Mouse (Mus musculus): Measurements from ENCODE around the gene Synpr. TPM values are rescaled to one million over a fixed set of nuclear protein-coding genes. Genes with fewer than 3 reads are reported as not detected.

Gene Synpr
- polyA plus RNA-seq, 1 experiment = not detected

DNA sequence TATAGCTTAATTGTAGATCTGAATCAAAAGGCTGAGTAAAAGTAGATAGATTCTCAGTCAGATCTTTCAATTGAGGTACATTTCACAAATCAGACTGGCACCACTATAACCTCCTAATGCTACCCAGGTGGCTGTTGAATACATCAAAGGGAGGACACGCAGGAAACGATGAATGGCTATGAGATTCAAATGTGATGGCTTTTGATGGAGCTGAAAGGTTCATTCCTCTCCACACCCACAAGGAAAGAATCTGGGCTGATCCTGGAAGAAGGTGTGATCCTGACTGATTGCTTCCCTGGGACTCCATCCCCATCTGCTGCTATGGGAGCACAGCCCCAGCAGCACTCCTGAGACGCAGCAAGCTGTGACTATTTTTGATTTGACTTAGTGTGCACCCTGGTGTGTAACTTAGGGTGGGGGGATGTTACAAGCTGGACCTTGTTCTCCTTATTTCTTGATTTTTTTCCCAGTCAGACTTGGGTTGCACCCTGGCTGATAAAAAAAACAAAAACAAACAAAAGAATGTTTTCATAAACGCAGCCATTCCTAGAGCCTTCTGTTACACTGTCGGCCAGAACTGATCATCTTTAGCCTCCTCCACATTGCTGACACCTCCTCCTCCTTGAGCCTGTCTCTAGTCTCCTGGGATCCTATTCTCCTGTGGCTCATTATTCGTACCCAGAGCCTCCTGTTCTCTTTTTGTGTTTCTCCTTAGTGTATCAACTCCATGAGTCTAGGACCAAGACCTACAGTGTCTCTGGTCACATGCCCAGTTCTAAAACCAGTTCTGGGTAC, 114.8 kb downstream of the Synpr start:
- Histone ChIP-seq H3K4me3 (replicated peaks) (no peak overlapping the region), H3K27me3 (replicated peaks) (no peaks in the 10 kb centered on the region), H3K4me1 (no peaks in the 10 kb centered on the region), H3K9me3 (no peaks in the 10 kb centered on the region), H3K36me3 (replicated peaks; ENCODE audit: low read length) (no peaks in the 10 kb centered on the region)
- TF ChIP-seq FLI1 (IDR thresholded peaks at IDR 0.05; ENCODE audit: low read length) (no peak), GATA1 (IDR thresholded peaks at IDR 0.05; ENCODE audit: borderline replicate concordance, low read length) (no peak)

DNA sequence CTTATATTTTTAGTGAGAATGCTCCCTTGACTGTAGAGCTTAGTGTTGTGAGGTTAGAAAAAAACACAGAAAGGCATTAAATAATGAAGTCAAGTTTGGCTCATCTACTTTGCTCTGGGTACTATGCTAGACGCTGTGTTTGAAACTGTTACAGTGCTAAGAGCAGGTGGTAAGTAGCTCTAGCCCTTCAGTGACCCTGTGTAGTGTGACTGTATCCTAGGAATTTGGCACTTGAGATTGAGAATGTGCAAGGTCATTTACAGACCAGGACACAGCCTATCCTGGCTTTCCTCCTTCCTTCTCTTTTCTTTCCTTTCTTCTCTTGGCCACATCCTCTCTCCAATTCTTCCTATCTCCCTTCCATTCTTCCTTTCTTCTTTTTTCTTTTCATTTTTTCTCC, 127.1 kb downstream of the Synpr start:
- H3K9me3 ChIP-seq = no peaks in the 10 kb centered on the region
- H3K36me3 ChIP-seq (replicated peaks; ENCODE audit: low read length) = no peaks in the 10 kb centered on the region
- TF ChIP-seq FLI1 (IDR thresholded peaks at IDR 0.05; ENCODE audit: low read length) (no peak), GATA1 (IDR thresholded peaks at IDR 0.05; ENCODE audit: borderline replicate concordance, low read length) (no peak)

DNA sequence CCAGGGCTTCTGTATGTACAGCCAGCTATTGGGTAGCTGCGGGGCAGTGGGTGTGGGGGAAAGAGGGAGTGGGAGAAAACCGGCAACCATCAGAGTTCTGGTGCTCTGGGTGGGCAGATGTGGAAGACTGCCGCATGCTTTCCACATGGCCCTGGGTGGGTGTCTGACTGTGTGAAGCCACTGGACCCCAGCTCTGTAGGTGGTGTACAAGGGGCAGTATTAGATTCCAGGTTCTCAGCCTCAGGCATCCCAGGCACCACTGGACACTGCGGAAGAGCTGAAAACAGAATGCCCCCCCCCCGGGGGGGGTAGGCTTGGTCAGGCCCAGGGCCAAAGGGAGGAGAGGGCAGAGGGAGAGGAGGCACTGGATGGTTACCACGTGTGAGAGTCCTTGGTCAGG, 156.1 kb downstream of the Synpr start:
- H3K27me3 ChIP-seq (replicated peaks) = no peaks in the 10 kb centered on the region
- H3K4me3 ChIP-seq (replicated peaks) = no peak overlapping the region
- H3K9me3 ChIP-seq = peaks cover 4% of the 10 kb centered on the region; the same call in 1 of the 2 replicates
- H3K4me1 ChIP-seq = no peaks in the 10 kb centered on the region
- TF ChIP-seq FLI1 (IDR thresholded peaks at IDR 0.05; ENCODE audit: low read length) = no peak
- no peak for TF ChIP-seq GATA1 (IDR thresholded peaks at IDR 0.05; ENCODE audit: borderline replicate concordance, low read length)
- H3K36me3 ChIP-seq (replicated peaks; ENCODE audit: low read length) = no peaks in the 10 kb centered on the region

More for the DNA sequence above, 127.1 kb downstream of the Synpr start:
- Histone ChIP-seq H3K27me3 (replicated peaks) (no peaks in the 10 kb centered on the region), H3K4me3 (replicated peaks) (no peak overlapping the region), H3K4me1 (no peaks in the 10 kb centered on the region)

DNA sequence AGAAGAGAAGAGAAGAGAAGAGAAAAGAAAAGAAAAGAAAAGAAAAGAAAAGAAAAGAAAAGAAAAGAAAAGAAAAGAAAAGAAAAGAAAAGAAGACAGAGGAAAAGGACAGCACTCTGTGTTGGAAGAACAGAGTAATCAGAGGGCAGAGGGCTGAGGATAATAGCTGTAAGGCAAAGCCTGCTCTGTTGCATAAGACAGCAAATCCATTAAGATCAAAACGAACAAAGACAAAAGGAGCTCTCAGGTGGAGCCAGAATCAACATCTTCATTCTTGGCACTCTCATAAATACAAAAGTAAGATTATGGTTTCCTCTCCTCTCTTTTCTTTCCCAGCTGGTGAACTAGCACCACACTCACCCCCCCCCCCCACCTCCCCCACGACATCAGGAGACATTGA, 160.3 kb downstream of the Synpr start:
- no peaks in the 10 kb centered on the region for H3K27me3 ChIP-seq (replicated peaks)

DNA sequence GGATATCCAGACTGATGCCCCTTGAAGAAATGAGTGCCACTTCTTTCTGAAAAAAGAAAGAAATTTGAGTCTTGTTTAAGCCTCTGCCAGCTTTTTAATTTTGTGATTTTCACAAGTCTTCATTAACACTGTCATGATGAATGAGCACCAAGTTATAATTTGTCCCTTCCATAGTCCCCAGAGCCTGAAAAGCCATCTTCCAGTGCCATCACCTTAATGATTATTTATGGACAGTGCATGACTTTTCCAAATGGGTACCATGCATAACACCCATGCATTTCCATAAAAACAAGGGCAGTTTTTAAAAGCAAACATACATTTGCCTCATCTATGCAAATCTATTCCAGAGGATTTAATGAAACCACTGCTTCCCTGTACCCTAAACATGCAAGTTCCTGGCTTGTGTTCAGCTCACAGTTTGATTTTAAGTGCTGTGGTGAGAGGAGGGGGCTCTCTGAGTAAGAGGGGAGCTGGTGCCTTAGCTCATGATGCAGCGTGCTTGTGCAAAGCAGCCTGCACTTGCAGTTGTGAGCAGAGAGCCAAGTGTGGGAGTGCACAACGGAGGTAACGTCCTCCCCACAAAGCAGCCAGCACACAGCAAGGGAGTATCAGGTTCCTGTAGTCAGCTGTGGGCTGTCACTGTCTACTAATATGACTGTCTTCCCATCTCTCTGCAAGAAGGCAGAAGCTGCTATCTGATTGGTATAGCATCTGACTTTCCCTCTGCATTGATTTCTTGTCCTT, 169.1 kb downstream of the Synpr start:
- TF ChIP-seq FLI1 (IDR thresholded peaks at IDR 0.05; ENCODE audit: low read length) (no peak), GATA1 (IDR thresholded peaks at IDR 0.05; ENCODE audit: borderline replicate concordance, low read length) (no peak)
- H3K36me3 ChIP-seq (replicated peaks; ENCODE audit: low read length) = no peaks in the 10 kb centered on the region
- H3K4me1 ChIP-seq = no peaks in the 10 kb centered on the region
- no peaks in the 10 kb centered on the region for H3K9me3 ChIP-seq
- no peaks in the 10 kb centered on the region for H3K27me3 ChIP-seq (replicated peaks)
- H3K4me3 ChIP-seq (replicated peaks) = peak overlapping the region; percentile 44

More for the DNA sequence above, 160.3 kb downstream of the Synpr start:
- peaks cover 7% of the 10 kb centered on the region; the same call in 1 of the 2 replicates for H3K9me3 ChIP-seq
- no peak overlapping the region for H3K4me3 ChIP-seq (replicated peaks)
- no peaks in the 10 kb centered on the region for H3K36me3 ChIP-seq (replicated peaks; ENCODE audit: low read length)
- TF ChIP-seq FLI1 (IDR thresholded peaks at IDR 0.05; ENCODE audit: low read length) = no peak
- no peak for TF ChIP-seq GATA1 (IDR thresholded peaks at IDR 0.05; ENCODE audit: borderline replicate concordance, low read length)
- no peaks in the 10 kb centered on the region for H3K4me1 ChIP-seq

DNA sequence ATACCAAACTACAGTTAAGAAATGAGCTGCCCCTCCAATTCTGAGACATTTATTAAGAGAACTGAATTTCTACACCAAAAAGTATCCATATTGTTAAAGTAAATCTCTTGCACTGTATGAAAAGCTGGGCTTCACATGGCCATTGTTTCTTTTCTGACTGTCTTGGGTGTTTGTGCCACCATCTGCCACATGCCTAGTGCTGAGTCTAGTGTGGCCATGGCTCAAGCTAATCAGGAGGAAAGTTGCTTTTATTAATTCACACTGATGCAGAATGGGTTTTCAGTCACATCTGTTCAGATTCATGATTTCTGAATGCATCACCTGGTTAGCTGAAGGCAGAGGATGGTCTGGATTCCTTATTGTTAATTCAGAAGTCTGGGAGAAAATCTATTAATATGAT, 170.4 kb downstream of the Synpr start:
- H3K9me3 ChIP-seq = no peaks in the 10 kb centered on the region
- no peak overlapping the region for H3K4me3 ChIP-seq (replicated peaks)
- no peaks in the 10 kb centered on the region for H3K27me3 ChIP-seq (replicated peaks)
- no peaks in the 10 kb centered on the region for H3K4me1 ChIP-seq
- TF ChIP-seq GATA1 (IDR thresholded peaks at IDR 0.05; ENCODE audit: borderline replicate concordance, low read length) (no peak), FLI1 (IDR thresholded peaks at IDR 0.05; ENCODE audit: low read length) (no peak)
- H3K36me3 ChIP-seq (replicated peaks; ENCODE audit: low read length) = no peaks in the 10 kb centered on the region

DNA sequence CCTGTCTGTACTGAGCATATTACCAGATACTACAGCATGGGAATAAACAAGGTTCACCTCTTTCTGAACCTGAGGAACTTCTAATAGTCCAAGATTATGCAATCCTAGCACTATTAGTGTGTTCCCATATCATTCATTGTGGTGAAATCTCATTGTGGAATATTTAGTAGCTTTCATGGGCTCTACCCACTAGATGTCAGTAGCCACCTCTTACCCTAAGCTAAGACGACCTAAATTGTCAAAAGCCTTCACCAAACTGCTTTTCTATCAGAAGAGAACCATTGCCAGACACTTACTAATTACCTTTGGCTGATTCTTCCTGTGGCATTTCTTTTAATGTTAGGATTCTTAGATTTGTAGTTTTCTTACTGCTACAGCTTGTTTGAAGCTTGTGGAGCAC, 174.8 kb downstream of the Synpr start:
- Histone ChIP-seq H3K36me3 (replicated peaks; ENCODE audit: low read length) (no peaks in the 10 kb centered on the region), H3K4me1 (no peaks in the 10 kb centered on the region), H3K9me3 (no peaks in the 10 kb centered on the region), H3K27me3 (replicated peaks) (no peaks in the 10 kb centered on the region), H3K4me3 (replicated peaks) (no peak overlapping the region)
- TF ChIP-seq GATA1 (IDR thresholded peaks at IDR 0.05; ENCODE audit: borderline replicate concordance, low read length) (no peak), FLI1 (IDR thresholded peaks at IDR 0.05; ENCODE audit: low read length) (no peak)

DNA sequence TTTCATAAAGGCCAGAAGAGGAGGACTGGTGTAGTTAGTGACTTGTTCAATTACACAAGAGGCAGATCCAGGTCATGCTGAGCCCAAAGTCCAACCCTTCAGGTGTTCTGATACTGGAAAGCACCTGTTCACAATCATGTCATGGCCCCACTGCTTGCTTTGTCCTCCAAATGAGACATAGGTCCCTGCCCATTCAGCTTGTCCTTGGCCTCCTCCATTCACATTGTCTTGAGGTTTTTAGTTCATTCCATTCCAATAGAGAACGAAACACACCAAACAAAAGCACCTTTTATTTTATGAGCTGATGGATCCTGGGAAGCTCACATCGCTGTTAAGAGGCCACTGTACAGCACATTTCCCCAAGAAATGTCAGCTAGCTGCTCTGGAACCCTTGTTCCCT, 184.6 kb downstream of the Synpr start:
- Histone ChIP-seq H3K4me3 (replicated peaks) (no peak overlapping the region), H3K36me3 (replicated peaks; ENCODE audit: low read length) (no peaks in the 10 kb centered on the region), H3K4me1 (no peaks in the 10 kb centered on the region), H3K27me3 (replicated peaks) (no peaks in the 10 kb centered on the region), H3K9me3 (no peaks in the 10 kb centered on the region)
- no peak for TF ChIP-seq FLI1 (IDR thresholded peaks at IDR 0.05; ENCODE audit: low read length)
- no peak for TF ChIP-seq GATA1 (IDR thresholded peaks at IDR 0.05; ENCODE audit: borderline replicate concordance, low read length)

DNA sequence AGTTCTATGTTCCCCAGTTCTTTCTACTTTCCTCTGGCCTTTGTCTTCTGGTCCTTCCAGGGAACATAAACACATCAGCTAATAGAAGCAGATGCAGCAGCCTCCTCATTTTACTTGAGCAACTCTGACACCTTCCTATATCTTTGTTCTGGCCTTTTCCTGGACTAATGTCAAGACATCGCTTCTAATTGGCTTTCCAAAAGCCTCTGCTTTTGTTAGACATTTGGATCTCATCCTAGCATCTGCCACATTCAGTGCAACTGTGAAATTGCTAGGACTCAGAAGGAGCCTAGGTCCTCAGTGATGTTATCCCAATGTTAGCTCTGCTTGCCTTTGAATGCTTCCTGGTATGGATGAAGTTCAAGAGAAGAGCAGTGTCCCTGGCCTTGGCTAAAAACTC, 193.2 kb downstream of the Synpr start:
- Histone ChIP-seq H3K36me3 (replicated peaks; ENCODE audit: low read length) (no peaks in the 10 kb centered on the region), H3K4me1 (no peaks in the 10 kb centered on the region), H3K4me3 (replicated peaks) (no peak overlapping the region), H3K27me3 (replicated peaks) (no peaks in the 10 kb centered on the region), H3K9me3 (no peaks in the 10 kb centered on the region)
- TF ChIP-seq GATA1 (IDR thresholded peaks at IDR 0.05; ENCODE audit: borderline replicate concordance, low read length) (no peak), FLI1 (IDR thresholded peaks at IDR 0.05; ENCODE audit: low read length) (no peak)

DNA sequence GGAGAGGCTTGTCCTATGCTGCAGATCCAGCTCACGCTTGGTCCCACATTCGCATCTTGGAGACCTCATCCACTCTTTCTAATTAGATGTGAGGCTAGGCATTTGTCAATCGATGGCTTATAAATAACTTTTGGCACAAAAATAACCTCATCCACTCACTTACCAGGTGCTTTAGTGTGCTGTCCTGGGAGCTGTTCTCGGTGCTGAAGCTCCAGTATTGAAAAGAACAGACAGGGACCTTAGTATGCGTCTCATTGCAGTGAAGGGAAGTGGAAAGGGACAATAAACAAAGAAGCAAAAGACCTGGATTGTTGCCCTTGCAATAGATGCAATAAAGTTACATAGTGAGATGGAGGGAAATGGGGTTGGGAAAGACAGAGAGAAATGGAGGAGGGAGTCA, 220.8 kb downstream of the Synpr start:
- Histone ChIP-seq H3K4me1 (no peaks in the 10 kb centered on the region), H3K36me3 (replicated peaks; ENCODE audit: low read length) (no peaks in the 10 kb centered on the region), H3K4me3 (replicated peaks) (no peak overlapping the region), H3K27me3 (replicated peaks) (no peaks in the 10 kb centered on the region), H3K9me3 (peaks cover 4% of the 10 kb centered on the region; the same call in 1 of the 2 replicates)
- no peak for TF ChIP-seq FLI1 (IDR thresholded peaks at IDR 0.05; ENCODE audit: low read length)
- no peak for TF ChIP-seq GATA1 (IDR thresholded peaks at IDR 0.05; ENCODE audit: borderline replicate concordance, low read length)
